Mouse (Mus musculus) embryo, embryonic 11.5 days (tissue): ENCODE measurements around the gene Myom1.

Experiments used
- DNase-seq: peaks from one replicate; pipeline ENCODE4 v3.0.0-alpha.2; 2012; ENCODE audit warnings: low read depth, low spot score

Myom1 gene

GRCm38 (mm10) chr17:70991706-70992625 is 10.5 kb upstream of the Myom1 start:
- no peak for DNase-seq

- DNase-seq: no peak
These were observed 9.8 kb upstream of the Myom1 start for GRCm38 (mm10) chr17:70992662-70993061.

GRCm38 (mm10) chr17:70993385-70993807 is 9.0 kb upstream of the Myom1 start:
- DNase-seq: no peak

GRCm38 (mm10) chr17:70994671-70995070 is 7.8 kb upstream of the Myom1 start:
- DNase-seq: no peak

- no peak for DNase-seq
These were observed 6.9 kb upstream of the Myom1 start for GRCm38 (mm10) chr17:70995551-70995950.

GRCm38 (mm10) chr17:70997836-70998235 is 4.6 kb upstream of the Myom1 start:
- no peak for DNase-seq

- no peak for DNase-seq
These were observed 3.9 kb upstream of the Myom1 start for GRCm38 (mm10) chr17:70998400-70998975.

GRCm38 (mm10) chr17:70999187-70999586 is 3.2 kb upstream of the Myom1 start:
- no peak for DNase-seq

- DNase-seq: no peak
These were observed 2.2 kb upstream of the Myom1 start for GRCm38 (mm10) chr17:71000255-71000654.

- DNase-seq: no peak
These were observed 1.4 kb upstream of the Myom1 start for GRCm38 (mm10) chr17:71001067-71001466.

- DNase-seq: peak; percentile 34
These were observed 743 bp upstream of the Myom1 start for GRCm38 (mm10) chr17:71001699-71002080.

GRCm38 (mm10) chr17:71002744-71003094 is 286 bp downstream of the Myom1 start, which contains the start of gene Myl12a:
Gene Myl12a, minus strand, starts transcription at chr17:71002878.
- no peak for DNase-seq

- DNase-seq: no peak
These were observed 679 bp downstream of the Myom1 start for GRCm38 (mm10) chr17:71003112-71003511.

- DNase-seq: no peak
These were observed 1.3 kb downstream of the Myom1 start for GRCm38 (mm10) chr17:71003721-71004120.

- no peak for DNase-seq
These were observed 1.9 kb downstream of the Myom1 start for GRCm38 (mm10) chr17:71004186-71004960.

GRCm38 (mm10) chr17:71006976-71007375 is 4.5 kb downstream of the Myom1 start:
- no peak for DNase-seq

- DNase-seq: no peak
These were observed 6.2 kb downstream of the Myom1 start for GRCm38 (mm10) chr17:71008676-71009075.

- no peak for DNase-seq
These were observed 7.3 kb downstream of the Myom1 start for GRCm38 (mm10) chr17:71009751-71010150.

GRCm38 (mm10) chr17:71010646-71011242 is 8.3 kb downstream of the Myom1 start:
- no peak for DNase-seq

GRCm38 (mm10) chr17:71011931-71012662 is 9.7 kb downstream of the Myom1 start:
- no peak for DNase-seq

GRCm38 (mm10) chr17:71013105-71013504 is 10.7 kb downstream of the Myom1 start:
- DNase-seq: no peak
